Mouse (Mus musculus): Measurements from ENCODE around the gene Glra4. TPM values are rescaled to one million over a fixed set of nuclear protein-coding genes. Genes with fewer than 3 reads are reported as not detected.

The Glra4 gene
- polyA plus RNA-seq, 1 experiment from 2014 or later: 0.12 TPM

GRCm38 (mm10) chrX:136761103-136762074 is 18.6 kb downstream of the Glra4 start:
- Histone ChIP-seq H3K9me3 (no peaks in the 10 kb centered on the region), H3K4me1 (no peaks in the 10 kb centered on the region), H3K36me3 (peaks cover 17% of the 10 kb centered on the region), H3K27me3 (replicated peaks) (no peaks in the 10 kb centered on the region), H3K4me2 (no peak overlapping the region), H3K4me3 (no peak overlapping the region), H3K9ac (no peak overlapping the region), H3K27ac (replicated peaks) (no peak overlapping the region)
- ATAC-seq (ENCODE audit: extremely low read depth, insufficient number of reproducible peaks, low FRiP score, low TSS enrichment): no peak
- 66% methylated on average over 11 of the region's 11 CpGs for WGBS

DNA sequence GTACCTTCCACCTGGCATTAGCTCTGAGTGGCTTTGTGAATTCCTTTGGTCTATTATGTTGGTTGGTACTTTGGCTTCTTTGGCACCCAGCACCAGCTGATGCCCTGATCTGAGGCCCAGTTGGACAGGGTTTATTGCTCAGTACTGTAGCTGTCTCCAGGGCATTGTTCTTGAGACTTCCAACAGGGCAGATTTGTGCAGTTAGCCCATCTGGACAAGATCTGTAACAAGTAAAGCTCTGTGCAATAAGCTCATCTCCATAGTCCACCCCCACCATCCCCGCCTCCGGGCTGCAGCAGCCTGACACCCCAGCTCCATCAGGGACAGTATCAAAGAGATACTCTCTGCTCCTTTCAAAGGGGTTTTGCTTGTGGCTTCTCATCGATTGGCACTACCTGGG is 24.5 kb downstream of the Glra4 start:
- 84% methylated on average over 3 of the region's 3 CpGs for WGBS

DNA sequence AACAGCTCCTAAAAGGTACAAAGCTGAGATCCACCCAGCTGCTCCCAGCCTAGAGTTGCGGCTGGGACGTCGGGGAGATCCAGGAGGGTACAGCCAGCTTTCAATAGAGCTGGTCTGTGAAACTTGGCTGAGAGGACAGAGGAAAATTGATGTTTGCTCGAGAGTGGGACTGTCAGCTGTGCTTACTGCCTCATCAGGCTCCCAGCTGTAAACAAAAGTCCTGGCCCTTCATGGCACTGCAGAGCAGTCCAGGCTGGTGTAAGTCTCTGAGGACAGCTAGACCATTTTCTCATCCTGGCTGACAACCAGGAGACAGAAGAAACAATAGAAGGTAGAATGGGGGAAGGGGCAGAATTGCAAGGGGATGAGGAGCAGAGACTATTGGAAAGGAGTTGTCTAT is 30.6 kb downstream of the Glra4 start:
- Histone ChIP-seq H3K27ac (replicated peaks) (no peak overlapping the region), H3K36me3 (peaks cover 9% of the 10 kb centered on the region; the same call in 1 of the 2 replicates), H3K4me3 (no peak overlapping the region), H3K4me1 (0 out of 2 replicates have a peak, but pooled peaks cover 5% of the 10 kb centered on the region), H3K9me3 (no peaks in the 10 kb centered on the region), H3K4me2 (no peak overlapping the region), H3K9ac (no peak overlapping the region), H3K27me3 (replicated peaks) (no peaks in the 10 kb centered on the region)
- no peak for ATAC-seq (ENCODE audit: extremely low read depth, insufficient number of reproducible peaks, low FRiP score, low TSS enrichment)
- WGBS: 65% methylated on average over 4 of the region's 4 CpGs

More for the DNA sequence above, 24.5 kb downstream of the Glra4 start:
- H3K4me1 ChIP-seq: no peaks in the 10 kb centered on the region
- no peak overlapping the region for H3K4me2 ChIP-seq
- H3K27me3 ChIP-seq (replicated peaks): no peaks in the 10 kb centered on the region; the same call in 1 of the 2 replicates
- ATAC-seq (ENCODE audit: extremely low read depth, insufficient number of reproducible peaks, low FRiP score, low TSS enrichment): no peak
- no peak overlapping the region for H3K27ac ChIP-seq (replicated peaks)
- H3K9ac ChIP-seq: no peak overlapping the region
- H3K36me3 ChIP-seq: peaks cover 24% of the 10 kb centered on the region
- no peaks in the 10 kb centered on the region for H3K9me3 ChIP-seq
- H3K4me3 ChIP-seq: no peak overlapping the region

DNA sequence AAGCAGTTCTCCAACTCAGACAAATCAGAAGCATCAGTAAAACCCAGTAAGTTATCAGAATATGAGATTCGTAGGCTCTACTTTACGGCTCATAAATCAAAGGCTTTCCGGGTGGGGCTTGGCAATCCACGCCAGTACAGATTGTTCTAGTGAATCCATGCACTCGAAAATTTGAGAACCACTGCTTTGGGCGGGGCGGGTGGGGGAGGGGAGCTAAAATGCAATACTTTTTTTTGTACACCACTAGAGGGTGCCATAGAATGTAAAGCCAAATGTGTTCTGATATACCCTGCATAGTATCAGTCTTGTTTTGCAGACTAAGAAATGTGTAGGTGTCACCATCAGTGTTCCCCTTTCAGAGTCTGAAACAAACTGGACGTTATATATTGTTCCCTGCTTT is 35.3 kb downstream of the Glra4 start:
- no peak overlapping the region for H3K27ac ChIP-seq (replicated peaks)
- WGBS: 78% methylated on average over 8 of the region's 8 CpGs
- no peak for ATAC-seq (ENCODE audit: extremely low read depth, insufficient number of reproducible peaks, low FRiP score, low TSS enrichment)

DNA sequence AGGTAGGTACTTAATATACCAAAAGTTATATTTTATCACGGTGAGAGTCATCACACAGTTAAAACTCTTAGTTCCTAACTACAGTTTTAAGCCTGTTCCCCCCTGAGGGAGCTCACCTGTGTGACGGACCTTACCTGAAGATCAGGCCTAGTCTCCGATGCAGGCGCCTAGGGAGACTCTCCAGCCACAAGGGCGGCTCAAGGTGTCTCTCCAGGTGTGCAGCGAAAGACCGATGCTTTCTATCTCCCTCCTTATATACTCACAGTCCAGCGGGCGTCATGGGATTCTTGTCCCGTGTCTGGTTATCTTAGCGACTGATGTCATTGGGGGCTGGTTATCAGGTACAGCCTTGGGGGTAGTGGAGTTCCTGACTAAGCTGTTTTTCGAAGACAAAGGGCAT is 36.5 kb downstream of the Glra4 start, which contains the start of gene Morf4l2:
Morf4l2 (minus strand) TSS at position 232 of the 400 bp plus-strand sequence.
- Histone ChIP-seq H3K27ac (replicated peaks) (peak within 1 kb of the TSS; percentile 93), H3K4me2 (peak within 1 kb of the TSS; percentile 67), H3K4me3 (peak within 1 kb of the TSS; percentile 66), H3K27me3 (replicated peaks) (no peaks in the 10 kb centered on the region), H3K36me3 (peaks cover 5% of the 10 kb centered on the region), H3K4me1 (peaks cover 6% of the 10 kb centered on the region), H3K9me3 (no peaks in the 10 kb centered on the region), H3K9ac (peak within 1 kb of the TSS; percentile 83)
- WGBS: 69% methylated on average over 12 of the region's 12 CpGs
- no peak for ATAC-seq (ENCODE audit: extremely low read depth, insufficient number of reproducible peaks, low FRiP score, low TSS enrichment)

More for the DNA sequence above, 35.3 kb downstream of the Glra4 start:
- Histone ChIP-seq H3K9me3 (no peaks in the 10 kb centered on the region), H3K9ac (no peak overlapping the region), H3K36me3 (no peaks in the 10 kb centered on the region), H3K4me3 (no peak overlapping the region), H3K4me1 (0 out of 2 replicates have a peak, but pooled peaks cover 5% of the 10 kb centered on the region), H3K4me2 (no peak overlapping the region), H3K27me3 (replicated peaks) (no peaks in the 10 kb centered on the region)

GRCm38 (mm10) chrX:136742661-136743103 is 37.3 kb downstream of the Glra4 start:
- Histone ChIP-seq H3K4me2 (peak overlapping the region; percentile 67), H3K4me1 (peaks cover 8% of the 10 kb centered on the region), H3K9me3 (no peaks in the 10 kb centered on the region), H3K27me3 (replicated peaks) (no peaks in the 10 kb centered on the region), H3K4me3 (peak overlapping the region; percentile 66), H3K27ac (replicated peaks) (peak overlapping the region; percentile 93), H3K9ac (peak overlapping the region; percentile 83), H3K36me3 (peaks cover 10% of the 10 kb centered on the region)
- no peak for ATAC-seq (ENCODE audit: extremely low read depth, insufficient number of reproducible peaks, low FRiP score, low TSS enrichment)
- 23% methylated on average over 5 of the region's 5 CpGs for WGBS

DNA sequence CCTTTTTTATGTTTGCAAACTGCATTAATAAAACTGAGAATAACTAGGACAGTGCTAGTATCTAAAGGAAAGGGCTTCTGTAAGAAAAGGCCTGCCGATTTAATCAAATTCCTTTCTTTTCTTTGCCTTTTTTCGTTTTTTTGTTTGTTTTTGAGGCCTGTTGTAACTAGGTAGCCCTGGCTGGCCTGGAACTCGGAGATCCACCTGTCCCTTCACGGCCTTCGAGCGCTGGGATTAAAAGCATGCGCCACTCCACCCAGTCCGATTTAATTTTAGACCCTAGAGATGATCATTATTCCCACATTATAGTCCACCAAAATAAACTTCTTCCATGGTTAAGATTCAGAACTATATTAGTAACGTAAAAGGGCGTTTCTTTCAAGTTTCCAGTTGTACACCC is 37.7 kb downstream of the Glra4 start:
- H3K4me1 ChIP-seq: peaks cover 8% of the 10 kb centered on the region
- 20% methylated on average over 10 of the region's 10 CpGs for WGBS
- peak overlapping the region; percentile 93 for H3K27ac ChIP-seq (replicated peaks)
- H3K9me3 ChIP-seq: no peaks in the 10 kb centered on the region
- peak overlapping the region; percentile 83 for H3K9ac ChIP-seq
- peak overlapping the region; percentile 67 for H3K4me2 ChIP-seq
- no peak for ATAC-seq (ENCODE audit: extremely low read depth, insufficient number of reproducible peaks, low FRiP score, low TSS enrichment)
- no peaks in the 10 kb centered on the region for H3K27me3 ChIP-seq (replicated peaks)
- peaks cover 11% of the 10 kb centered on the region for H3K36me3 ChIP-seq
- H3K4me3 ChIP-seq: peak overlapping the region; percentile 66

DNA sequence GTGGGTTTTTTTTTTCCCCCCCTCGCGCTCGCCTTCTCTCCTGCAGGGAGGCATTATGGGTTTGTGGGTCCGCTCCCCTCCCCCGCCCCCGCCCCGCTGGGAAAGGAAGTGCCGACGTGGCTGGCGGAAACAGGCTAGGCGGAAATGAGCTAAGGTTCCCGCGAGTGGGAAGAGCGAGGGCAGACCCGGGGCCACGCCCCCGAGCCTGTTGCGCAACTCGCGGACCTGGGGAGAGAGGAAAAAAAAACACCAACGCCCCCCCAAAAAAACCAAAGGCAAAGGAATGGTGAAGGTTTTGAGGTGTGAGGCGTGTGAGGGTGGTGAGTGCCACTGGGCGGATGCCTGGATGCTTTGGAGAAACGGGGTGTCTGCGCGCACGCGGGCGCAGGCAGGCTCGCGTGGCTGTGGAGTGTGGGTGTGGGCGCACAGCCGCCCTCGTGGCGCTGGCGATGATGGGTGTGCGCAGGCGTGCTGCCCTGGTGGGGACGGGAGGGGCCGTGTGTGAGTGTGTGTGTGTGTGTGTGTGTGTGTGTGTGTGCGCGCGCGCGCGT is 38.2 kb downstream of the Glra4 start:
- Histone ChIP-seq H3K27me3 (replicated peaks) (no peaks in the 10 kb centered on the region), H3K27ac (replicated peaks) (peak overlapping the region; percentile 93), H3K9me3 (no peaks in the 10 kb centered on the region), H3K9ac (peak overlapping the region; percentile 83), H3K4me2 (peak overlapping the region; percentile 67), H3K36me3 (peaks cover 11% of the 10 kb centered on the region), H3K4me1 (peaks cover 8% of the 10 kb centered on the region), H3K4me3 (peak overlapping the region; percentile 66)
- peak; percentile 66; the same call in 1 of the 2 replicates for ATAC-seq (ENCODE audit: extremely low read depth, insufficient number of reproducible peaks, low FRiP score, low TSS enrichment)
- WGBS: 13% methylated on average over 33 of the region's 46 CpGs

DNA sequence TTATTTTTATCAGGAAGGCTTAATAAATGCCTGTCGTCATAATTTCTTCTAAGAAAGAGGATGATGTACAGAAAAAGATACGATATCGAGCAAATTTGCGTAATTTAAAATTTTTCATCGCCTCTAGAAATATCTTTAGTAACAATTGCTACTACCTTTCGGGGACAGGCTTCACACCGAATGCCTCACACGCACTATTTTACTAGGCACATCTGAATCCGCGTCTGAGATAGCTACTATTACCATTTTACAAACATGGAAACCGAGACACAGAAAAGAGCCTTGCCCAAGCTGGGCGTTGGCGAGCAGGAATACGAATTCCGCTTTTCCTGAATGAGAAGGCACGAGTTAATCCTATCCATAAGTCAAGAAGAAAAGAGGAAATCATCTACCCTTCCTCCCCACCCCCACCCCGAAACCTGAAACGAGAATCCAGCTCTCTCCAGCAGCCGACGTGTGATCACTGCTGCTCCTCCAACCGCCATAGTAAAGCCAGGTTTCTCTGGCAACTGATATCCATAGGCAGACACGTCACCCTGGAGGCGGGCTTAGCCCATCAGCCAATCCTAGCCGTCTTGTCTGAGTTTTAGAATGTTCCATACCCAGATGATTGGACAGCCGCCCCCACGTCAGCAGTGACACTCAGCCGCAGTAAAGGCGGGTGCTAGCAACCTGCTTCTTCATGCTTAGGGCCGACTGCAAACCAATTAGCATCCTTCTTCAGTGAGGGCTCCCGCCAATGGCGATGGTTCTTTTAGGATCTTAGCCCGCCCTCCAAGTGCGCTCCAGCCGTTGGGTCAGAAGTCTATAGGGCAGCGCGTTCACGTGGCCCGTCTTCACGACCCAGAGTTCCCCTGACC is 38.9 kb downstream of the Glra4 start:
- ATAC-seq (ENCODE audit: extremely low read depth, insufficient number of reproducible peaks, low FRiP score, low TSS enrichment): peak; percentile 96
- peaks cover 8% of the 10 kb centered on the region for H3K4me1 ChIP-seq
- no peaks in the 10 kb centered on the region for H3K27me3 ChIP-seq (replicated peaks)
- peaks cover 13% of the 10 kb centered on the region for H3K36me3 ChIP-seq
- WGBS: 15% methylated on average over 39 of the region's 39 CpGs
- peak overlapping the region; percentile 72 for H3K4me2 ChIP-seq
- H3K4me3 ChIP-seq: peak overlapping the region; percentile 66
- H3K9ac ChIP-seq: peak overlapping the region; percentile 87
- H3K27ac ChIP-seq (replicated peaks): peak overlapping the region; percentile 93
- no peaks in the 10 kb centered on the region for H3K9me3 ChIP-seq

DNA sequence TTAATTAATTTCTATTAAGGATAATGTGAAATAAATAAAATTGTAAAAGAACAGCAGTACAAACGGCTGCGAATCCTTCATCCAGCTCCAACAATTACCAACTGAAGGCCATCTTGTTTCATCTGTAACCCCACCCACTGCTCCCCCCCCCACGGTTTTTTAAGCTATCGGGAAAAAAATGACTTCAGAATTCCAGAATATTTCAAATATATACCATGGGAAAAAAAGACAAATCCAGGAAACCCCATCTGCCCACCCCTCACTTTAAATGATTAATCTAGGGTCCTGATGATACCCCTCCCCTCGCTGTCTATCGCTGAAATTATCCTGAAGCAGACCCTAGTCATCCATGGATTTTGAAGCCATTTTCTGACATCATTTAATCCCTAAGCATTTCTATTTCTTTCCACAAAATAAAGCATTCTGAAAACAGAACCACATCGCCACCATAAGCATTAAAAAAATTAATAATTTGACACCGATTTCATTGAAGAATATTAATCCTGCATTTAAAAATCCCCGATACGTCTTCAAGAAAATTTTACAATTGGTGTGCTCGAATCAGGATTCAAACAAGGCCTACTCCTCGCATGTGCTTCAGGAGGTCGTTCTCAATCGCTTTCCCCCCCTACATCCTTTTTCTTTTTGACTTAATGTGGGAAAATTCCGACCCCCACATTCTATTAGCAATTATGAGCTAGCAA is 39.7 kb downstream of the Glra4 start:
- Histone ChIP-seq H3K27ac (replicated peaks) (peak overlapping the region; percentile 86), H3K4me2 (peak overlapping the region; percentile 72), H3K36me3 (peaks cover 20% of the 10 kb centered on the region), H3K4me3 (peak overlapping the region; percentile 66), H3K27me3 (replicated peaks) (no peaks in the 10 kb centered on the region), H3K9ac (peak overlapping the region; percentile 87), H3K9me3 (no peaks in the 10 kb centered on the region), H3K4me1 (peaks cover 8% of the 10 kb centered on the region)
- WGBS: 15% methylated on average over 15 of the region's 15 CpGs
- no peak for ATAC-seq (ENCODE audit: extremely low read depth, insufficient number of reproducible peaks, low FRiP score, low TSS enrichment)

All from heart, embryonic 13.5 days (tissue).